Mouse (Mus musculus) liver, embryonic 15.5 days (tissue): Measurements from ENCODE around the gene Taf9. TPM values are rescaled to one million over a fixed set of nuclear protein-coding genes. Genes with fewer than 3 reads are reported as not detected.

Experiments used
- ATAC-seq: fragments of 200-750 bp; cut with Nextera tagmentation; 2 replicates; pipeline ENCODE4 v1.8.0; 2017; ENCODE audit warnings: moderate number of reproducible peaks, mild to moderate bottlenecking, moderate library complexity; ENCODE audit not compliant: insufficient read depth
- H3K27ac ChIP-seq: fragments of 300-500 bp; sonication (generic); replicated peaks from 2 replicates; pipeline ENCODE4 v1.5.1; 2015; ENCODE audit warnings: mild to moderate bottlenecking, inconsistent platforms
- H3K27me3 ChIP-seq: fragments of 300-500 bp; sonication (generic); 2 replicates; pipeline ENCODE4 v1.6.1; 2015; ENCODE audit warnings: mild to moderate bottlenecking, inconsistent platforms
- H3K36me3 ChIP-seq: fragments of 300-500 bp; sonication (generic); replicated peaks from 2 replicates; pipeline ENCODE4 v1.6.1; 2015; ENCODE audit warnings: moderate library complexity, mild to moderate bottlenecking, inconsistent platforms
- H3K4me1 ChIP-seq: fragments of 300-500 bp; sonication (generic); replicated peaks from 2 replicates; pipeline ENCODE4 v1.6.1; 2015; ENCODE audit warnings: inconsistent platforms
- H3K4me2 ChIP-seq: fragments of 300-500 bp; sonication (generic); 2 replicates; pipeline ENCODE4 v1.6.1; 2015; ENCODE audit warnings: moderate library complexity, mild to moderate bottlenecking, inconsistent platforms
- H3K4me3 ChIP-seq: fragments of 300-500 bp; sonication (generic); replicated peaks from 2 replicates; pipeline ENCODE4 v1.5.1; 2015; ENCODE audit warnings: mild to moderate bottlenecking, inconsistent platforms
- H3K9ac ChIP-seq: fragments of 300-500 bp; sonication (generic); 2 replicates; pipeline ENCODE4 v1.6.1; 2015; ENCODE audit warnings: moderate library complexity, mild to moderate bottlenecking, inconsistent platforms
- H3K9me3 ChIP-seq: fragments of 300-500 bp; sonication (generic); replicated peaks from 2 replicates; pipeline ENCODE4 v1.6.1; 2016; ENCODE audit warnings: inconsistent platforms
- WGBS: fragments of 180-500 bp; shearing (Covaris S2); methylation state at CpG from one replicate; pipeline ENCODE4 v1.1.7; 2015; ENCODE audit warnings: mixed read lengths; ENCODE audit not compliant: insufficient replicate concordance; 5-methylcytosine and 5-hydroxymethylcytosine counted together
- polyA plus RNA-seq: library from polyadenylated mRNA; unstranded; fragments of >200 nt; fragmentation: Nextera tagmentation; extraction: Ambion mirVana; gene quantifications from 2 replicates; pipeline ENCODE4 v1.2.1, GENCODE M21; 2015

Taf9 gene
- polyA plus RNA-seq, 1 experiment from 2014 or later: 12.4 TPM

DNA sequence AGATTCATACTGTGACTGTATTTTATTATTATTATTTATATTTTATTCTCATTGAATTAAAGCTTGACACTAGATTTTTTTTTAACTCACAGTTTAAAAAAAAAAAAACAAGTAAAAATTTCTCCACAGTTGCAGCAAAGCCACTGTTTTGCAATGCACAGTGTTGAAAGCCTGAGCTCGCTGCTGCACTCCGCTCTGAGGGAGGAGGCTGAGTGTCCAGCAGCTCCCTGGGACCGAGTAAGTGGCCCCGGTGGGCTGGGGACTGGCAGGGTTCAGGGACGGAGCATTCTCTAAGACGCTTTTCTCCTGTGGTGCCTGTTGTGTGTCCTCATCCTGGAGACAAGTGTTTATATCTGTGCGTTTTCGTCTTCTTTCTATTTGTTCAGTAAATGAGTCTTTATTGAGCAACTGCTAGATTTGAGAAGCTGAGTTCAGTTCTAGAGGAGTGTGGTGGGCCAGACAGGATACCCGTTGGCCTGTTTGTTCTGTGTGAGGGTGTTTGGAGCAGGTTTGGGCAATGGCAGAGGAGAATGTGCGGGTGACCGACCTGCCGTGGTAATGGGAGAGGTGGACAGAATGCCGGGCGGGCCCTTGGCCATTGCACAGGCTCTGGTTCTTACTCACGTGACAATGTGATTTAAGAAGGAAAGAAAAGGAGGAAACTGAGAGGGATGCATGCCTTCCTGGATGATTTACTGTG, 24.7 kb downstream of the Taf9 start:
- Histone ChIP-seq H3K27ac (peak overlapping the region; percentile 59), H3K9ac (no peak overlapping the region), H3K36me3 (peaks cover 3% of the 10 kb centered on the region; the same call in 1 of the 2 replicates), H3K9me3 (no peaks in the 10 kb centered on the region), H3K4me3 (peak overlapping the region; percentile 18; the same call in 1 of the 2 replicates), H3K4me1 (0 out of 2 replicates have a peak, but pooled peaks cover 6% of the 10 kb centered on the region), H3K4me2 (peak overlapping the region; percentile 23), H3K27me3 (no peaks in the 10 kb centered on the region)
- no peak; the same call in 1 of the 2 replicates for ATAC-seq
- WGBS: 64% methylated on average over 15 of the region's 15 CpGs

DNA sequence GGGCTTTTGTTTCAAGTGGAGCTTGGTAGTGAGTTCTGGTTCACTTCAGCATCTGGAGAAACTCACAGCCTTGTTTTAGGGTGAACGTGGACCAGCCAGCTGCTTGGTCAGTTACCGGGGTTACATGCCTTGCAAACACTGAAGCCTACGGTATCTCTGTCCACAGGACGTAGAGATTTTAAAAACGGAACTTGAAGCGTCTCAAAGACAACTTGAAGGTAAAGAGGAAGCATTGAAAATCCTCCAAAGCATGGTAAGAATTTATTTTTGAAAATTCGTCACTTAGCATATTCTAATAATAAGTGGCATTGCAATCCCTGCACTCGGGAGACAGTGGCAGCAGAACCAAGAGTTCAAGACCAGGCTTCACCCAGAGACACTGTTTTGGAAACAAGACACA, 30.2 kb downstream of the Taf9 start:
- H3K4me3 ChIP-seq: no peak overlapping the region
- H3K27ac ChIP-seq: no peak overlapping the region
- no peak for ATAC-seq
- H3K4me1 ChIP-seq: 0 out of 2 replicates have a peak, but pooled peaks cover 1% of the 10 kb centered on the region
- H3K9me3 ChIP-seq: no peaks in the 10 kb centered on the region
- WGBS: 69% methylated on average over 8 of the region's 8 CpGs
- no peak overlapping the region for H3K9ac ChIP-seq
- H3K36me3 ChIP-seq: peaks cover 8% of the 10 kb centered on the region; the same call in 1 of the 2 replicates
- no peaks in the 10 kb centered on the region for H3K27me3 ChIP-seq
- no peak overlapping the region for H3K4me2 ChIP-seq

DNA sequence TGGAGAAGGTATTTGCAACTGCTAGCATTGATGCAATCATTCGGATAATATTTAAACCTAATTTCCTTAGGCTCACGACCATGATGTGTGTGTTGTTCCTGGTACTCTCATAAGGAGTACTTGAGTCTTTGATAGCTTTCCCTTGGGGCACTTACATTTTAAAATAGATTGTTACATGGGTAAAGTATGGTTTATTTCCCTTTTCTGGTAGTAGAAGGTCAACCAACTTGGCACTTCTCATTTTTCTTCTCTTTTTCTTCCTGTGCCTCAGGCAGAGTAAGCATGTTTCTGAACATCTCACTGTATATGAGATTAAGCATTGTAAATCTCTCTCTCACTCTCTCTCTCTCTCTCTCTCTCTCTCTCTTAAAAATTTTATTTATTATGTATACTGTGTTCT, 31.5 kb downstream of the Taf9 start:
- H3K27ac ChIP-seq: no peak overlapping the region
- peaks cover 11% of the 10 kb centered on the region; the same call in 1 of the 2 replicates for H3K36me3 ChIP-seq
- WGBS: 57% methylated on average over 2 of the region's 2 CpGs
- no peak overlapping the region for H3K9ac ChIP-seq
- no peaks in the 10 kb centered on the region for H3K9me3 ChIP-seq
- no peak overlapping the region for H3K4me3 ChIP-seq
- H3K4me1 ChIP-seq: no peaks in the 10 kb centered on the region
- H3K27me3 ChIP-seq: no peaks in the 10 kb centered on the region
- H3K4me2 ChIP-seq: no peak overlapping the region
- no peak for ATAC-seq

DNA sequence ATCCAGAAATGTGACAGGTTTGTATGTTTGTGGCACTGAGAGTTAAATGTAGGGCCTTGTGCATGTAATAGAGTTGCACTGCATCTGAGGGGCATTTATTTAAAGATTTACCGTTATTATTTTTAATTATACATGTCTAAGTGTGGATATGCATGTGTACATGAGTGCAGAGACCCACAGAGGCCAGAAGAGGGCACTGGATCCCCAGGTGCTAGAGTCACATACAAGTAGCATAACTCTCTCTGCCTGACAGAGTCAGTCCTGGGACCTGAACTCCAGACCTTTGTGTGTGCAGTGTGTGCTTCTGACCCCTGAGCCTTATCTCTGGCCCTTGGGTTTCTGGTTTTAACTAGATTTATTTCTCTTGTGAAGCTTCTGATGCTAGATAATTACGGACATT, 33.0 kb downstream of the Taf9 start:
- Histone ChIP-seq H3K36me3 (peaks cover 12% of the 10 kb centered on the region; the same call in 1 of the 2 replicates), H3K27ac (no peak overlapping the region), H3K27me3 (no peaks in the 10 kb centered on the region), H3K4me1 (no peaks in the 10 kb centered on the region), H3K9ac (no peak overlapping the region), H3K4me3 (no peak overlapping the region), H3K9me3 (no peaks in the 10 kb centered on the region), H3K4me2 (no peak overlapping the region)
- 59% methylated on average over 2 of the region's 2 CpGs for WGBS
- no peak for ATAC-seq

DNA sequence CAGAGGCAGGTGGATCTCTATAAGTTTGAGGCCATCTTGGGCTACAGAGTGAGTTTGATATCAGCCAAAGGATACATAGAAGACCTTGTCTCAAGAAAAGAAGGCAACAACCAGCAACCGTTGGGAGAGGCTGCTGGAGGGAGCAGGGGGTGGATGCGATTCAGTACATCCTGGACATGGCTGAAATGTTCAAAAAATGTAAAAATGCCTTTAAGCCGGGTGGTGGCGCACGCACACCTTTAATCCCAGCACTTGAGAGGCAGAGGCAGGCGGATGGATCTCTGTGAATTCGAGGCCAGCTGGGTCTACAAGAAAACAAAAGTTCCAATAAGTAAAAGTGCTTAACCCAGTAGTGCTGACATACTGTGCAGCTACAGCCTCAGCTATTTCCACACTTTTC, 36.1 kb downstream of the Taf9 start:
- no peak for ATAC-seq
- 57% methylated on average over 7 of the region's 7 CpGs for WGBS
- no peaks in the 10 kb centered on the region for H3K27me3 ChIP-seq
- H3K4me1 ChIP-seq: no peaks in the 10 kb centered on the region
- no peak overlapping the region for H3K4me2 ChIP-seq
- peaks cover 21% of the 10 kb centered on the region for H3K36me3 ChIP-seq
- H3K9ac ChIP-seq: no peak overlapping the region
- no peak overlapping the region for H3K4me3 ChIP-seq
- H3K27ac ChIP-seq: no peak overlapping the region
- no peaks in the 10 kb centered on the region for H3K9me3 ChIP-seq

DNA sequence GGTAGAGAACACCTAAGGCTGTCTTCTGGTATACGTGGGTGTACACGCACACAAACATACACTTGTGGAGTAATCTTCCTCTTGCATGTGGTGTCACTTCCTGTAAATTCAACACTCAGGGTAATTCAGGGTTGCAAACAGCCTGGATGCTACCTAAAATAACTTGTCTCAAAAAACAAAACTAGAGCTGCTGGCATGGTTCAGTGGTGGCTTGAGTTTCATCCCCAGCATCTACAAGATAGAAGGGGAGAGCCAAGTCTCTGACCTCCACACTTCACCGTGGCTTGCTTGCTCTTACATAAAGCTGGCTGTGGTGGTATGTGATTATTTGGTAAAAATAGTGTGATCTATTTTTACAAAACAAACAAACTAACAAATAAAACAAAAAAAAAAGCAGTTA, 46.2 kb downstream of the Taf9 start:
- H3K4me2 ChIP-seq: no peak overlapping the region
- H3K27ac ChIP-seq: no peak overlapping the region
- no peak overlapping the region for H3K4me3 ChIP-seq
- peaks cover 50% of the 10 kb centered on the region for H3K36me3 ChIP-seq
- no peak for ATAC-seq
- H3K9ac ChIP-seq: no peak overlapping the region
- WGBS: 63% methylated on average over 3 of the region's 3 CpGs
- no peaks in the 10 kb centered on the region for H3K9me3 ChIP-seq
- H3K27me3 ChIP-seq: no peaks in the 10 kb centered on the region
- no peaks in the 10 kb centered on the region for H3K4me1 ChIP-seq

DNA sequence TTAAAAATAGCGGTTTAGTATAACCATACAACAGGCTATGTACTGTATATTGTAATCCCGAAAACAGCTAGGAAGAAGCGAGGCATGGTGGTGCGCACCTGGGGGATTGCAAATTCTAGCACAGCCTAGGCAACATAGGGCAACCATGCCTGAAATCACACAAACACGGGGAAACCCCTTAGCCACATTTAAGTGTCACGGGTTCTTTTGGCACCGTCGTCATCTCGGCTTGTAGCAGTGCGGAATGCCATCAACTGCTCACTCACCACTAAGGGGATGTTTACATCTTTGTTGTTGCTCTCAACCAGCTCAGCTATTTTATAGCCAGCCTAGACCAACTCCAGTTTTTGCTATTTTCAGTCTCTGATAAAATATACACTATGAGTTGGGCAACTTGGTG, 47.5 kb downstream of the Taf9 start:
- WGBS: 91% methylated on average over 10 of the region's 10 CpGs
- no peaks in the 10 kb centered on the region for H3K27me3 ChIP-seq
- H3K4me1 ChIP-seq: no peaks in the 10 kb centered on the region
- H3K27ac ChIP-seq: no peak overlapping the region
- H3K9ac ChIP-seq: no peak overlapping the region
- H3K9me3 ChIP-seq: no peaks in the 10 kb centered on the region
- ATAC-seq: no peak
- H3K36me3 ChIP-seq: peaks cover 62% of the 10 kb centered on the region
- no peak overlapping the region for H3K4me2 ChIP-seq
- no peak overlapping the region for H3K4me3 ChIP-seq

DNA sequence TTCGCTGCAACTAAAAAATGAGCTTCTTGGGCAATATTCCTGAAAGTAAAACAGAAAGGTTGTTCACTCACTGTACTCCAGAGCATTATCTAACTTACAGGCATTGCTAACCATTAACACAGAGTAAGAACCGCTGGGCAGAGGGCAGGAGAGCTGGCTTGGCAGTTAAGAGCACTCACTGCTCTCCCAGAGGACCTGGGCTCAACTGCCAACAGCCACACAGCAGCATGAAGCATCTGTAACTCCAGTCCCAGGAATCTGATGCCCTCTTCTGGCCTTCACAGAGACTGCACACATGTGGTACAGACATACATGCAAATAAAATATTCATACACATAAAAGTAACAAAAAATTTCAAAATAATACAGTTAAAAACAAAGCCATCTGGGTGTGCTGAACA, 52.1 kb downstream of the Taf9 start:
- H3K36me3 ChIP-seq: peaks cover 78% of the 10 kb centered on the region
- no peak overlapping the region for H3K4me3 ChIP-seq
- H3K27me3 ChIP-seq: no peaks in the 10 kb centered on the region
- H3K4me2 ChIP-seq: no peak overlapping the region
- no peak overlapping the region for H3K9ac ChIP-seq
- H3K4me1 ChIP-seq: no peaks in the 10 kb centered on the region
- H3K27ac ChIP-seq: no peak overlapping the region
- WGBS: 93% methylated on average over 2 of the region's 2 CpGs
- ATAC-seq: no peak
- H3K9me3 ChIP-seq: no peaks in the 10 kb centered on the region

Other genes with a start within 250 kb of the Taf9 start
- not detected in 2 replicates for gene Naip1, start 198.7 kb upstream of the Taf9 start, polyA plus RNA-seq
- gene Gtf2h2, start 159.0 kb upstream of the Taf9 start, polyA plus RNA-seq: 23.6 and 25.5 TPM in 2 replicates
- gene Ocln, start 98.9 kb upstream of the Taf9 start, polyA plus RNA-seq: 10.0 and 10.9 TPM in 2 replicates
- gene Marveld2, start 34.6 kb upstream of the Taf9 start, polyA plus RNA-seq: 7.3 and 8.8 TPM in 2 replicates
- 141 and 145 TPM in 2 replicates for gene Ak6, start 600 bp upstream of the Taf9 start, polyA plus RNA-seq
- 10.4 and 11.9 TPM in 2 replicates for gene Rad17, start 528 bp upstream of the Taf9 start, polyA plus RNA-seq
- 5.1 and 6.2 TPM in 2 replicates for gene Ccdc125, start 18.1 kb downstream of the Taf9 start, polyA plus RNA-seq
- gene Cdk7, start 79.4 kb downstream of the Taf9 start, polyA plus RNA-seq: 31.9 and 32.1 TPM in 2 replicates
- gene Mrps36, start 93.1 kb downstream of the Taf9 start, polyA plus RNA-seq: 83.5 and 107 TPM in 2 replicates
- gene Cenph, start 124.3 kb downstream of the Taf9 start, polyA plus RNA-seq: 26.5 and 31.0 TPM in 2 replicates
- 221 and 222 TPM in 2 replicates for gene Ccnb1, start 135.0 kb downstream of the Taf9 start, polyA plus RNA-seq
- gene Slc30a5, start 181.8 kb downstream of the Taf9 start, polyA plus RNA-seq: 25.1 and 25.5 TPM in 2 replicates